Mouse (Mus musculus) embryo, embryonic 11 days (tissue): ENCODE measurements around the gene Tmc4.

Source experiments
- DNase-seq: peaks from one replicate; pipeline ENCODE4 v3.0.0-alpha.2; 2015

Tmc4 gene

DNA sequence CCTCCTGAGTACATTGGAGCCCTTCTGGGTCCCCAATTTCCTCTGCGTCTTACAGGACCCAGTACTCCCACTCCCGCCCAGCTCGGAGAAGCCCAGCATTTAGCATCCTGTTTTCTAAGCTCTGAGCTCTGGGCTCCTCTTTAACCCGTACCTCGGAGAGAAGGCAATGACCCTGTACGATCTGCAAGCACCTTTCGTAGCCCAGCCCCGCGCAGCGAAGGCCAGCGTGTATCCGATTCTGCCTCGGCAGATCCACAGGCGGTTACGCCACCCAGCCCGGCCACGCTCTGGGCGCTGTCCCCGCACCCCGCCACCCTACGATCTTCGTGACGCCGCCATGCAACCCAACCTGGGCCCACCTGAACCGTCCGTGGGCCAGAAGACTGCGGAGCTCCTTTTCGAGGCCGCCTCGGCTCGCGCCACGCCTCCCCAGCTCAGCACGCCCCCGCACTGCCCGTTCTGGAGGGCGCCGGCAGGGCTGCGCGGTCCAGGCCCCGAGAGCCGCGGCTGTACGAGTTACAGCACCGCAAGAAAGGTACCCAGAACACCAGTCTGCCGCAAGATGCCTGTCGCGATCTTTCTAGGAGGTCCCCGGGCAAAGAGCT is 15.1 kb upstream of the Tmc4 start, which contains the start of gene Tsen34:
Gene Tsen34, plus strand, starts transcription at position 482 of the 605 bp plus-strand sequence.
- DNase-seq, result no peak

DNA sequence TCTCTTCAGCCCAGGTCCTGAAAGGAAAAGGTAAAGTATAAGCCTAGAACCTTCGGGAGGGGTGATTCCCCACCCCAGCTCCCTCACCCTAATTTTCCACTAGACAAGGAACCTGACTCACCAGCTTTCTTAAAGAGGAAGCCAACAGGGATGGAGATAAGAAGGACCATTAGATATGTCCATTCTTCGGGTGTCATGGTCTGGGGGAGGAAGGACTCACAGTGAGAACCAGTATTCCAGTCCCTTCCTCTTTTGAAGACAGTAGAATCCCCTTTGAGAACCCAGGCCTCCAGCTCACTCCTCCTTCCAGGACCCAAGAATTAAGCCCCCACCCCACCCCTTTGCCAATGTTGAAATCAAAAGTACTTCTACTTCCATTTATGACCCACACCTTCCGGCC is 14.6 kb upstream of the Tmc4 start:
- no peak for DNase-seq

DNA sequence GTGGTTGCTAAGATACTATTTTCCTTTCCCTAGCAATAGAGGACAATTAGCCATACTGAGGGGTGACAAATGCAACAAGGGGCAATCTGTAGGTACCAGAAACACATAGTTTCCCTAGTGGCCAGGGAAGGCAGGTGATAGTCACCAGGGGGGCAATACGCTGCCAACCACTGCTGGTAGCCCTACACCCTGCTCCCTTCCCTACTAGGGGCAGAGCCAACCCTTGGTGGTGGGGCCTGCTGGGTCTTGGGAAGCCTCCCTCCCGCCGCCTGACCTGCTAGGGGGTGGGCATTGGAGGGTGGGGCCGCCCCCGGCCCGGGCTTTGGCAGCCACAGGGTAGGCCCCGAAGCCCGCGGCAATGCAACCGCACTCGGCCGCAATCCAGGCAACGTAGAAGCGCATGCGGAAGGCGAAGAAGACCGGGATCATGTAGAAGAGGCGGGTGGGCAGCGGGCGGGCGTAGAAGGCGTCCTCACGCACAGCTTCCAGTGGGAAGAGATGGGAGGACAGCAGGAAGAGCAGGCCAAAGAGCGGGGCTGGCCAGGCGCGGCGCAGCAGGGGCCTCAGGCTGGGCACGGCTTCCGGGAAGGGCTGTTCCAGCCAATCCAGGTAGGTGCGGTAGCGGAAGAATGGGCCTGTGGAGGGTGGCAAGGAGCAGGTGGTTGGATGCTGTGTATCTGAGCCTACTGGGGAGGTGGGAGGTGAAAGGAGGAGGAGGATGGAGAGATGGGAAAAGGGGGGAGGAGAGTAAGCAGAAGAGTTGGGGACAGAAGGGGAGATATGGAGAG is 8.2 kb upstream of the Tmc4 start:
- DNase-seq, result no peak

DNA sequence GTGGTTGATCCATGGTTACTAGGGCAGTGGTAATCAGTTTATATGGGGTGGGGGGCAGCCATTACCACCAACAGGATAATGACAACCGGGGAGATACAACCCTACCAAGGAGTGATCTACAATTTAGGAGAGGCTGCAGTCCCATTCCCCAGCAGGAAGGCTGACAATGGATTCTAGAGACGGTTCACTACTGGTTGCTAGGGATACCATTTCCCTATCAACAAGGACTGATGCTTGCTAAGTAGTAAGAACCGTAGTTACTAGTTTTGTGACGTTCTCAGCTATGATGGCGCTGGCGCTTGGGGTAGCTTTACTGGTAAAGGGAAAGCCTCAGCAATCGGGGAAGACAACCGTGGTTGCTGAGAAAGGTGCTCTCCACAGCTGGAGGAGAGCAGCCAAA is 7.3 kb upstream of the Tmc4 start:
- DNase-seq, result no peak

DNA sequence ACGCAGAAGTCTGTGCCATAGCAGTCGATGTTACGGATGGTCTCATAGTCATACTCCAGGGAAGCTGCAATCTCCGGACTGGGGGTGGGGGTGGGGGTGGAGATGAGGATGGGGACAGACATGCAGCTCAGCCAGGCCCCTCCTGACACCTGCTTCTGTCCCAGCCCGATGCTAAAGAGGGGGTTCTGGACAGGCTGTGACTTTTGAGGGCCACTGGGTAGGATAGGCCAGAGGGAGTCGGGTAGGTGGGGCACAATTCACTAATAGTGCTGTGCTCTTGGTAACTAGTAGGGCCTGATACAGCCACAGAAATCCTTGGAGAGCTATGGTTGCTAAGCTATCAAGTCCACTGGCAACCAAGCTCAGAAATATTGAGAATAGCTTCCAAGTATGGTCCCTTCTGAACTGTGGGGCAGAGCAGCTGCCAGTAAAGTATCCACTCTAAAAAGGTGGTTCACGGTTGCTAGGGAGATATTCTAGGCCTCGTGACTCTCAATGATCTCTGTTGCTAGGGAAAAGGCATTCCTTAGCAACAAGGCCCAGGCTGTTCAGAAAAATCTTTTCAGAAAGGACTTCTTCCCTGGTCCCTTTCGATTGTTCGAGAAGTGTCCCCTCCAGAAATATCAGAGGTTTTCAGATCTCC is 6.7 kb upstream of the Tmc4 start:
- DNase-seq, result peak; percentile 19

DNA sequence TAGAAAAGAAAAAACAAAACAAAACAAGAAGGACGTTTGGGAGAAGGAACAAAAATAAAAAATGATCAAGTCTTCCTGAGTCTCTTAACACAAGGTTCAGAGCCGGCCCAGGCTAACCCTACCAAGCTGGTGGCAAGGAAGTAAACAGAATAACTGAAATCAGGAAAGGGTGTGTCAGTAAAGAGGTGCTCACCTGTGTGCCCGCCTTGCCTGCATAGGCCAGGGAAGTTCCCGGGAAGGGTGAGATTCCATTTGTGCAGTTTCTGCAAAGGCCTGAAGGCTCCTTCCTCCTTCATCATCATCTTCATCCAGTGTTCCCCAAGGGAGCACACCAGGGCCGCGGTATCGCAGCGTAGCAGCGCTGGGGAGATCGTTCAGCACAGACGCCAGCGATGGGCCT is 982 bp downstream of the Tmc4 start:
- no peak for DNase-seq

DNA sequence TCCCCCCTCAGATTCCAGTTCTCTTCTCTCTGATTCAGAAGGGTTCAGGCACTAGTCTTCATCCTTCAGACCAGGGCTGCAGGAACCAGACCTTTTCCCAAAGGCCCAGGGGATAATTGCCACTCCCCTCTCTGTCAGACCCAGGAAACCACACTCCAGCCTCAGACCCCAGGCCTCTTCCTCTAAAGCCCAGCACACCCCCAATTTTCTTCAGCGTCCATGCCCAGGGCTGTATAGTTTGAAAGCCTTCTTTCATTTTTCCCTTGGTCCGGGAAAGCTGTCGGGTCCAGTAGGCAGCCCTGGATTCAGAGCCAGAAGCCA is 2.2 kb downstream of the Tmc4 start:
- no peak for DNase-seq

DNA sequence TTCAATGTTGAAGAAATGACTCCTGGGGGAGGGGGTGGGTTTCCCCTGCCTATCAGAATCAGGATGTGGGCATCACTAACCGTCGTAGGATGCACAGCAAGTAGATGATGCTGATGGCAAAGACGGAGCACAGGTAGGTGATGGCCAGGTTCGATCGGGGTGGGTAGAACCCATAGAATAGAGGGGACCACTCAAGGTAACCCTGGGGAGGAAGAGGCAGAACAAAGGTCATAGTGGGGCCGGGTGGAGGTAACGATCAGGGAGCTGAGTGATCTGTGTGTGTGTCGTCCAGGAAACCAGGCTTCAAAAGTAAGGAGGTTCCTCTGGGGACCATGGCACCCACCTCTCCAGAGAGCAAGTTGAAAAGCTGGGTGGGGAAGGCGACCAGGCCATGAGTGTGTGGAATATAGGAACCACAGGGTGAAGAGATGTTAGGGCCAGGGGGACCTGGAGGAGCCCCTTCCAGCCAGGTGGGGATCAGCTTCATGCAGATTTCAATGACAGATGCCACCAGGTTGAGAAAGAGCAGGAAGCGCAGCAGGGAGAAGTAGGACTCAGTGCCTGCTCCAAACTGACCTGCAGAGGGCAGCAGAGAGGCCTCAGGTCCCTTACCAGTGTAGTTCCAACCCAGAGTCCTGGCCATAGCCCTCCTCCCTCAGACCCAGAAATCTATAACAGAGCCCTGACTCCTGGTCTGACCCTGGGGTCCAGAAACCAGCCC is 2.7 kb downstream of the Tmc4 start:
- peak; percentile 86 for DNase-seq

DNA sequence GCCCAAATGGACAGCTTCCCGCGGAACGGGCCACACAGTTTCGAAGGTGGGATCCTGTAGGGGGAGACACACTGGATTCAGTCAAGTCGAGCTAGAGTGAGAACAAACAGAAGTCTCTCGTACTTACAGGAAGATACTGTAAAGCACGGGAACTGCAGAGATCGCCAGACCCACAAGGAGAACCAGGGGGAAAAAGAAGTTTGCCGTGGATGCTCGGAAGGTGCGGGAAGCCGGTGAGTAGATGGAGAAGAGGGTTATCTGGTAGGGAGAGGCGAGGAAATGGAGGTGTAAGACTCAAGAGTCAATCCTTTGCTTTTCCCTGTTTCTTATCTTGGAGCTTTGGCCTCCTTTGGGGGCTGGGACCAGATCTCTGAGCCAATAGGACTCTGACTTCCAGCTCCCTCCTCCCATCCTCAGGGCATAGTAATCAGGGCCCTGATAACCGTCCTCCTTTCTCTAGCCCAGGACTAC is 10.4 kb downstream of the Tmc4 start:
- DNase-seq, result peak; percentile 24

DNA sequence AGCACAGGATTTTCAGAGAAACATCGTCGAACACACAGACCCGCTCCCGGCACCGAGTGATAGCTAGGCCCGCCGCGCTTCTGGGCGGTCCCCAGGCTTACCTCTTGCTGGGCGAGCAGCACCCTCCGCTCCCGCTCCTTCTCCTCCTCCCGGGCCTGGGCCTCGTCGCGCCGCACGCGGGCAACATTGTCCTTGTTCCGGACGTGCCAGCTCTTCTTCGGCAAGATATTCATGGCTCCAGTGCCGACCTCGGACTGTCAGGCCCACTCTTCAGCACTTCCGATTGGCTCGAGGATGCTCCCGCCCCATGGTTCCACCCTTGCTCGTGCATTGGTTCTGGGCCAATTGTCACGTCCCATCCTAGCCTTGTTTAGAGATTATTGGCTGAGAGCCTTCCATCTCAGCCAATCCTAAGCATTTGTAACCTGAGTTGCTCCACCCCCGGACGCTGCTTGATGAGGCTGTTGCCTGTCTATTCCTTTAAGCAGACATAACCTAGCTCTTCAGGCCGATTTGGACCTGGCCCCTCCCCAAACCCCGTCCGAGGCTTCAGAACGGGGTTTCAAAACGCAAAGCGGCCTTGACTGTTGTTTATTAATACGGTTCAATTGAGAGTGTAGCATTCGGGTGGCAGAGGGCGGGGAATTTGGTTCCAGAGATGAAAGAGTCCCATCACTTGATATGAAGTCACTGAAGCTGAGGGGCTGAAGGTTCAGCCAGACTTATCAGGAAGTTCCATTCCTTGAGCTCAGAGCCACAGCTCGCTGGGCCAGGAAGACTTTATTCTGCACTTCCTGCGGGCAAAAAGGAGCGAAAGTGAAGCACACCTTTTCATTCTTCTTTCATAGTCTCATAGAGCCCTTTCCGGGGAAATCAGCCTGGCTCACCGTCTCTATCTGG is 11.9 kb downstream of the Tmc4 start, which contains the start of gene Leng1:
Gene Leng1, minus strand, starts transcription at position 626 of the 900 bp plus-strand sequence.
- DNase-seq, result peak; percentile 96

DNA sequence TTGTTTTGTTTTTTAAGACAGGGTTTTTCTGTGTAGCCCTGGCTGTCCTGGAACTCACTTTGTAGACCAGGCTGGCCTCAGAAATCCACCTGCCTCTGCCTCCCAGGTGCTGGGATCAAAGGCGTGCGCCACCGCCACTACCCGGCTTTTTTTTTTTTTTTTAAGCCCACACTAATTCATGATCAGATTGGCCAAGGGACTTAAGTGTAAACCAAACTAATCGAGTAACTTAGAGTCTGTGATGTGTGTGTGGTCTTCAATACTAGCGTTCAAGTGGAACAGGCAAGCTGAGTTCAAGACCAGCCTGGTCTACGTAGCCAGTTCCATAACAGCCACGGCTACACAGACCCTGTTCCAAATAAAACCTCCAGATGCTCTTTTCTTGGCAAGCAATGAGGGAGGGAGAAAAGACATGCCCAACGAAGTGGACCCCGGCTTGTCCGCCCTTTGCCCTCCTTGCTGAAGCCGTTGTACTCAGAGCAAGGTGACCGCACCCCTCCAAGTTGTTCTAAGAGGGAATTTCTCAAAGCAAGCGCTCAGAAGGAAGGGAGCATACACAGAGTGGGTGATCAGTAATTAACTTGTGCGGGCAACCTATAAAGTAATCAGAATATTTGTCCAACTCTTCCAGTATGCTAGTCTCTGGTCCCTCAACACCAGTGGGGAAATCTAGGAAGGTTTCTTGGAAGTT is 12.7 kb downstream of the Tmc4 start:
- peak; percentile 37 for DNase-seq

DNA sequence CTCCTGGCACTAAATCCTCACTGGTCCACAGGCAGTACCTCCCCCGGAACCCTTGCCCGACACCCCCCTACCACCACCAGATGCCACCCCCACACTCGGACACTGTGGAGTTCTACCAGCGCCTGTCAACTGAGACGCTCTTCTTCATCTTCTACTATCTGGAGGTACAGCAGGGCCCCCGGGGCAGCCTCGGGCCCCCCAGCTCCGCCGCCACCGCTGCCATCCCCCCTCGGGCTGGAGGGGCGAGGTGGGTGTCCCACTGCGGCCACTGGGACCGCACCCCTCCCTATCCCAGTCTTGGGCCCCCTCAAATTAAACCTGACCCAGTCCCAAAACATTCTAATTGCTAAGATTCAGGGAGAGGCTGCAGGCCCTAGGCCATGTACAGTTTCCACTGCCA is 18.8 kb downstream of the Tmc4 start:
- DNase-seq, result no peak

DNA sequence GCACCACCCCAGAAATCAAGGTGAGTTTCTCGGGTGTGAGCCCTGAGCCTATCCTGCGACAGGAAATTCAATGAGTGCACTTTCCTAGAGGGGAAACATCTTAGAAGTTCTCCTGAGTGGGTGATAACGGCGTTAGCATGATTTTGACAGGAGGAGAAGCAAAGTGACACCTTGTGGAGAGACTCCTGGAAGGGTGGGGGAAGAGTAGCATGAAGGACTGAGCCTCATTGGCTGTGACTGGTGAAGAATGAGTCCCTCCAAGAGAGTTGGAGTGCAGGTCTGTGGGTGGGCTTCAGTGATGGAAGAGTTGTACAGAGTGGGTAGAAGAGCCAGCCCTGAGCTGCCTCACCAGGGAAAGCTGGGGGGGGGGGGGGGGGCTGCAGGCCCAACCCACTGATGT is 20.4 kb downstream of the Tmc4 start:
- no peak for DNase-seq

DNA sequence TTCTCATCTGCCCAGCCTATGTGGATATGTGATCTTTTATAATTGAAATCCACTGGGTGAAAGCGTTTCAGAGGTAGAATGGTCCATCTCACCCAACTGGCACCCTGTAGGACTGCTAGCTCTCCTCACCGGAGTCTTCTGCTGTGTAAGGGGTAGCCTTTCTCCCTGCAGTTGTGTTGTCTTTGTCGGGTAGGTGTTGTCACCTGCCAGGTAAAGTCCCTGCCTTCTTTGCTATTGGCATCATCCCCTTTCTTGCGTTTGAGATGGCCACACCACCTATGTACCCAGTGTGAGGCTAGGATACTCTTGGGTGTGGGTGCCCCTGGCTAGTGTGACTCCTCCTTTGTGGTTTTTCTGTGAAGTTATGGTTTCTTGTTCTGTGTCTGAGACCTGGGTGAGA is 30.7 kb downstream of the Tmc4 start:
- no peak for DNase-seq

DNA sequence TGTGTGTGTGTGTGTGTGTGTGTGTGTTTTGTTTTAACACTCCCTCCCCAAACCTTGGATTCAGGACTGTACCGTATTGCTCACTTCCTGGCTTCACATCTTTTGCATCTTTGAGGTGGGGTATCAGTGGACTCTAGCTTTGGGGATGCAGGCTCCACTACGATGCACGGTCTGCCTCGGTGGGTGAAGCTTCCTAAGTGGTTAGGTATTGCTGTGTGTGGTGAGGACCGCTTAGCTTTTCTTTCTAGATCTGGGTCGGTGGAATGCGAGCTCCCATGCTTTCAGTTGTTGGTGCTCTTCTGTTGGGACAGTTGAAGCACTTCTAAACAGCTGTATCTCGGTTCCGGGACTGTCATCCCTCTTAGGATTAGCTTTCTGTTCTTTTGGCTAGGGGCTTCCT is 31.2 kb downstream of the Tmc4 start:
- DNase-seq, result no peak

DNA sequence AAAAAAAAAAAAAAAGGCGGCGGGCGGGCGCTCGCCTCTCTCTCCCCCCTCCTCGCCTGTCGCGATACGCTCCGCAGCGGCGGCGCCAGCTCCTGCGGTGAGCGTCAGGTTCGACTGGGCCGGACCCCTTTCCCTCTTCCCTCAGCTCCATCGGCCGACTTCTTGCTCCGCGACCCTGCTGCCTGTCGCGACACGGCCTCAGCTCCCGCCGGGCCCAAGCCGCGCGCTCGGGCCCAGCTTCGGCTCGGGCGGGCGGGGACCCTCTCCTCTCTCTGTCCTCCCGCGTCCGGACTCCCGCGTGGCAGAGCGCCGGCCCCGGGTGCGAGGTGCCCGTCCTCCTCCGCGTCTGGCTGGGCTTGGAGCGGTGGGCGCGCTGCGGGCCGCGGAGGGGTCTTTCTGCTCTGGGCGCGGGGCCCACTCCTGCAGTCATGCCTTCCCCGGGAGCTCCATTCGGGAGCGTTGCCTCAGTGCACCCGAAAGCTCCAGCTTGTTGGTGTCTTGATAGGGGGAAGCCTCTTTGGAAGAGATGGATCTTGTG is 31.8 kb downstream of the Tmc4 start:
- DNase-seq, result no peak

DNA sequence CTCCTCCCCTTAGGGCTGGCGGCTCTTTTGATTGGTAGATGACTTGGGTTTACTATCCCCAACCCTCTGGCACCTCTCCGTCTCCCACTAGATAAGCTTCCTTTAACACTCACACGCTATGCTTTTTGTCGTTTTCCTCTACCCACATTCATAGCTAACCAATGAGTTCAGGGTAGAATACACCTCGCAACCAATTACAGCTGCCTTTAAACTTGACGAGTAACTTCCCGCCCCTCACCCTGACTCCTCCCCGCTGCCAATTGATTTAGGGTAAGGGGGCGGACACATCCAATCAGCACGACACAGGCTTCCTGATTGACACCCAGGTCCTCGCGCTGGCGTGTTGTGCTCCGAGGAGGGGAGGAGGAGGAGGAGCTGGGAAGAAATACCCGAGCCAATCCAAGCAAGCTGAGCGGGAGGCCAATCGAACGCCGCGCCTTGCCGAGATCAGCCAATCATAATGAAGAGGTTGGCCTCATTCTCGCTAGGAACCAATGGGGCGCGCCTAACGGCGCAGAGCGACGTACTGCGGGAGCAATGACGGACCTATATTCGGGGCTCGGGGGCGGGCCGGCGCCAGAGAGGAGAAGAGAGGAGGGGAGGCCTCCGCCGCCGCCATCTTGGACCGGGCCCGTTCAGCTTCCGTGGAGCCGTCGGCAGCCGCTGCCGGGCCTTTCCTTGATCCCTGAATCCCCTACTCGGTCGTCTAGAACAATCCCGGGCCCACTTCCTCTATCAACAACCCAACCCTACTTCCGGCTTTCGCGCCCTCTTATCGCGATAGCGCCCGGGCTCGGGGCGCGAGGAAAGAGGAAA is 32.5 kb downstream of the Tmc4 start, which contains the start of gene Cnot3:
Gene Cnot3, plus strand, starts transcription at position 597 of the 816 bp plus-strand sequence.
- DNase-seq, result peak; percentile 98

DNA sequence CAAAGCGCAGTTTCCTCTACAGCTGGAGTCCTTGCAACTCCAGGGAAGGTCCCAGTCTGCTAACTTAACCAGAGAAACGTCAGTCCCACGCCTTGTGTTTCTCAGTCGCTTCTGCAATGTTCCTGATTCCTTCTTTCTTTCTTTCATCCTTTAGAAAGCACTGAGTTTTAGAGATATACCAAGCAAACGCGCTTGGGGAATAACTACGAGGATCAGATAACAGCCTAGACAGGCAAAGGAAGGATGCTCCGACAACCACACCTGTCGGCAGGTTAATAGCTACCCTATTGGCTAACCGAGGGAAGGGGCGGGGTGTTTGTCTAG is 33.0 kb downstream of the Tmc4 start:
- no peak for DNase-seq

DNA sequence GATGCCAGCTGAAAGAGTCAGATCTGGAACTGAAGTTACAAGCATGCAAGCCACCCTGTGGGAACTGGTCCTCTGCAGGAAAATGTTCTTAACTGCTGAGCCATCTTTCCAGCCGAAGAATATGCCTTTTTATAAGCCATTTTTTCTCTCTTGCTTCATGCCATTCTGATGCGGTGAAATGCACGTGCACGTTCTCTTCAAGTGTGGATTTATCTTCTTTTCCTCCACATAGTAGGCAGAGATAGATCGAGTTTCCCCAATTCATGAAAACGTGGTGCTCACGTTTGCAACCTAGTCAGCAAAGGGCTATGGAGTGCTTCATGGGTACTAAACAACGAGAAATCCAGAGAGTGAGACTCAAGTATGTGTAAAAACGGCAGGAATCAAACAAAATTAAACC is 33.5 kb downstream of the Tmc4 start:
- DNase-seq, result no peak

DNA sequence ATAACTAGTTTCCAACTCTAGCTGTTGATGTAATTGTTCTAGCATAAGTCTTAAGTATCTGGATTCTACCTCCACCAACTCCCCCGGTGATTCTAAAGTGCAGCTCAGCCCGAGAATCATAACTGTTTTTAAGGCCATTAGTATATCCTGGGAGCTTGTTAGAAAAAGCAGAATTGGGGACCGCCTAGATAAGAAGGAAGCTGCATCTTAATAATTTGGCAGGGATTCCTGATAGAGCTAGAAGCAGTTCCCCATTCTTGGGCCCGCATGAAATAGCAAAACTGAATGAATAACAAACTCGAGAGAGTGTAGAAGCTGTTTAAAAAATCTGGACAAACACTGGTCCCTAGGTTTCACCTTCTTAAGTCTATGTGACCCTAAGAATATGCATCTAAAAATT is 33.9 kb downstream of the Tmc4 start:
- no peak for DNase-seq

DNA sequence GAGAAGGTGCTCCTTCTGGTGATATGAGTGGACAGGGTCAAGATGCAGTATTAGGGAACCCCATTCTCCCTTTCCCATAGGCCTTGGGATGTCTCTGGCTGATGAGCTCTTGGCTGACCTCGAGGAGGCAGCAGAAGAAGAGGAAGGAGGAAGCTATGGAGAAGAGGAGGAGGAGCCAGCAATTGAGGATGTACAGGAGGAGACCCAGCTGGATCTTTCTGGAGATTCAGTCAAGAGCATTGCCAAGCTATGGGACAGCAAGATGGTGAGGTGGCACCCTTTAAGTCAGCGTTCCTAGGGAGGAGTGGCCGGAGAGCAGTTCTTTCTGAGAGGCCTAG is 46.9 kb downstream of the Tmc4 start:
- DNase-seq, result no peak
